Mouse (Mus musculus) kidney, postnatal 4 days (tissue): ENCODE measurements around the gene Gm29609.
"Not testable (repeated sequence)": the region's sequence is repeated elsewhere in the genome, so short reads cannot be mapped to it uniquely, and the experiment has no call there.

Experiments used
- DNase-seq, 2 experiments: peaks; one replicate each; pipeline ENCODE4 v3.0.0; 2021; ENCODE audit warnings: mixed read lengths in 2 of 2

Gm29609 gene

DNA sequence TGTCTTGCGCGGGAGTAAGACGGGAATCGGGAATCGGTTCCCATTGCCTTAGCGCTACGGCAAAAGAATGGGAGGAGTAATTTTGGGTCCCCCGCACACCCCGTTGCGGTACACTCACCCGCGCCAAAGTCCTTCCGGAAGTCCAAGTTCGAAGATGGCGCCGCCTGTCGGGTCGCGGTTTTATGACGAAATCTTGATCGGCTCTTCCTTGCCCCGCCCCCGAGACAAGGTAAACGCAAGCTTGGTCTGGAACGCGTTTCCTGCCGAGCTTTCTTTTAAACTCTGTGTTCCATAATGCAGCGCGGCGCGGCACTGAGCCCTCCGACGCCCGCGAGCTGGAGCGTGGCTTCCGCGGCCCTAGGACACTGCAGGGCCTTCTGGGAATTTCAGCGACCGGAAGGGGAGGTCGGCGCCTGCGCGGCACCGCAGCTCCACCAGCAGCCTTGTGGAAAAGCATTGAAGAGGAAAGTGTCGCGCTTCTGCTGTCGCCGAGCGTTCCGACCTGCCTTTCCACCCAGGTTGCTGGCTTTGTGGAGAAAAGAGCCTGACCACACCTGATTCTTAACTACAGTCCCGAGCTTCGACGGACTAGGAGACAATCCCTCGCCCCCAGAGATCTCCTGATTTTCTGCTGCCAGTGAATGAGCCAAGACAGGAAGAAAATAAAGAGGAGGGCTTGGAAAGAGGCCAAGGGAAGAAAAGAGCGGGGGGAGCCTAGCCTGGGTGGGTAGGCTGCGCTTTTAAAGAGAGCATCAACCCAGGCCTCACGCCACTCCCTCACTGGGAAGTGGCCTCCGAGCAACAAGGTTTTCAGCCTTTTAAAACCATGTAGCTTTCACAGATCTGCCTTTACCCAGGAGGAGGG, at the start of gene Gm29609, which contains the start of gene Gtf3c2:
TSS of gene Gm29609 (minus strand) at position 146 of the 865 bp plus-strand sequence.
TSS of gene Gtf3c2 (minus strand) at position 379 of the 865 bp plus-strand sequence.
- peak; percentile 95 to 97 for DNase-seq

- DNase-seq: no peak
Measured at GRCm38 (mm10) chr5:31226641-31227040, 46.9 kb upstream of the Gm29609 start.

DNA sequence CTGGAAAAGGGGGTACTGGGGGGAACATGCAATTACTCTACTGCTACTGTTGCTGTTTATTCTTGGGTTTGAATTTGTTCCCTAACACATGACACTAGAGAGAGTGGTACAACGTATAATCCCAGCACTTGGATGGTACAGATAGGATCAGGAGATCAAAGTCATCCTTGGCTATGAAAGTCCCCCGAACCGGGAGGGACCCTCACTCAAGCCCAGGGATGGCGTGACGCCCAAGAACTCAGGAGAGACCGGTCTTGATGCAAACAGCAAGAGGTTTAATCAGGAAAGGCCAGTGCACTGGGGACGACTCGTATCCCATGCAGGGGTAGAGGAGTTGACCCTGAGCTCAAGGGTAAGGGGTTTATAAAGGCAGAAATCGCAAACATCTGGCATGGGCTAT, 43.0 kb upstream of the Gm29609 start:
- DNase-seq: no peak

GRCm38 (mm10) chr5:31221304-31221945, 41.7 kb upstream of the Gm29609 start:
- peak; percentile 65 to 79 for DNase-seq

GRCm38 (mm10) chr5:31220448-31221303, 41.0 kb upstream of the Gm29609 start, which contains the start of gene Ppm1g:
Ppm1g (minus strand) TSS chr5:31220687.
- peak; percentile 99 for DNase-seq

GRCm38 (mm10) chr5:31219911-31220447, 40.3 kb upstream of the Gm29609 start:
- peak; percentile 64 to 79 for DNase-seq

- no peak for DNase-seq
Measured at GRCm38 (mm10) chr5:31219474-31219873, 39.8 kb upstream of the Gm29609 start.

DNA sequence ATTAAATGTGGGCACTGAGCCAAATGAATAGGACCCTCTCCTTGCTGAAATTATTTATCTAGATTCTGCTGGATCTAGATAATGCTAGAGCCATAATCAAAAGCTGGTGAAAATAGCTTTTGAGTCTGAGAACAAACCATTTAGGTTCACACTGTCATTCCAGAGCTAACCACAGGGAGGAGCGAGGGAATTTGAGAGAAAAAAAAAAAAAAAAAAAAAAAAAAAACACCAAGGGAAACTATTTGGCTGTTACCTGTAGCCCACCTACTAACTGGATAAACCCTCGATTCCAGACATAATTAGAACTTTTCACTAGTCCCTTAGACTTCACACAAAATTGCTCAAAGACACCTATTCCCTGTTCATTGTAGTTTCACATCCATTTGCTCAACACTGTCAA, 39.4 kb upstream of the Gm29609 start:
- peak; percentile 30 to 41 for DNase-seq

- DNase-seq: no peak
Measured at GRCm38 (mm10) chr5:31218294-31218693, 38.6 kb upstream of the Gm29609 start.

DNA sequence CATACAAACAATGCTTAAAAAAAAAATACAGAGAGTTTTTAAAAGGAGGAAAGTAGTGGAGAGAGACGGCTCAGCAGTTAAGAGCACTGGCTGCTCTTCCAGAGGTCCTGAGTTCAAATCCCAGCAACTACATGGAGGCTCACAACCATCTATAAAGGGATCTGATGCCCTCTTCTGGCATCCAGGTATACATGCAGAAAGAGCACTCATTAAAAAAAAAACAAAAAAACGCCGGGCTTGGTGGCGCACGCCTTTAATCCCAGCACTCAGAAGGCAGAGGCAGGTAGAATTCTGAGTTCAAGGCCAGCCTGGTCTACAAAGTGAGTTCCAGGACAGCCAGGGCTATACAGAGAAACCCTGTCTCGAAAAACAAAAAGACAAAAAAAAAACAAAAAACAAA, 36.8 kb upstream of the Gm29609 start:
- not testable (repeated sequence) for DNase-seq

GRCm38 (mm10) chr5:31204421-31204820, 24.7 kb upstream of the Gm29609 start:
- no peak for DNase-seq

- DNase-seq: no peak
Measured at GRCm38 (mm10) chr5:31203866-31204265, 24.2 kb upstream of the Gm29609 start.

DNA sequence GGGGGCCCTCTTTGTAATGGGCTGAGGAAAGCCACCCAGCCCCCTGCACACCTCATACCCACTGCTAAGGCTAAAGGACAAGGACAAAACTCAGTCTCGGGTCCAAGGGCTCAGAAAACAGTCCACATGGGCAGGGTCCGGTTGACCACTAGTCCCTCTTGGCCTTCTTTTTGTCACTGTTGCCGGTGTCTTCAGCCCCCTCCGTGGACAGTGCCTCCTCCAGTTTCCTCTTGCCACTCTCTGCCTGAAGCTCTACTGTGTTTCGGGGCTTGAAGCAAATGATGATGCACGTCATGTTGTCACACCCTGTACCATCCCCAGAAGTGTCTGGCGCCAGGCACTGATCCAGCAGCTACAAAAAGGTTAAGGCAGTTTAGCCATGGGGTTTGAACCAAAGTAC, 23.2 kb upstream of the Gm29609 start:
- DNase-seq: no peak

DNA sequence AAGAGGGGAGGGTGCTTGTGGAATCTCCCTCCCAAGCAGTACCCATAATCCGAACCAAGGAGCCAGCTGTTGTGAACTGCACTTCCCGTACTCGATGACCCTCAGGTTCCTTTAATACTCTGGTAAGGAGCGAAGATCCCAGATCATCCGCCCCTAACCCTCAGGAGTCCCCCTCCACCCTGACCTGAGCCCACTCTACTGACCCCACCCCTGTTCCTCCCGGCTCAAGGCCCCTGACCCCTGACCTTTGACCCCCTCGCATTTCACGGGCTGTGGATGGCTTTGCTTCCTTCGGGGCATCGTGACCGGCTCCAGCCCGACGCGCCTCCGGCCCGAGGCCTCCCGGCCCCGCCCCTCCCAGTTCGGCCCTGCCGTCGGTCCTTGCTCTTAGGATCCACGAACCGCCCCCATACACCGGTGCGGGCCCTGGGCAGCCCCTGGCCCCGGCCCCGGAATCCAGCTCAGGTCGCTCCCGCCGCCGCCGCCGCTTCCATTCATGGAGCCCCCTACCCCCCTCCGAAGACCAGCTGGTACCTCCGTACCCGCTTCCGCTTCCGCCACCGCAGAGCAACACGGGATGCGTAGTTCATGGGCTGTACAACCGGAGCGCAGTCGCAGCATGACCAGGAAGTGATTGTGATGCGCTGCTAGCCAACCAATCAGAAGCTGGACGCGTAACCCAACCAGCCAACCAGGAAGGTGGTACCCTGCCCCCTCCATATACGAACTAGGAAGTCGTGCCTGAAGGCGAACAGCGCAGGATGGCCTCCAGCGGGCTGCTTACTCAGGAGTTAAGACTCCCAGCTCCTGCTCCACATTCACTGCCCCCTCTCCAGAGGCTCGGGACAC, 22.3 kb upstream of the Gm29609 start, which contains the start of gene Zfp513:
TSS of gene Zfp513 (minus strand) at position 562 of the 849 bp plus-strand sequence.
- DNase-seq: peak; percentile 94 to 97

- no peak for DNase-seq
Measured at GRCm38 (mm10) chr5:31201042-31201741, 21.5 kb upstream of the Gm29609 start.

DNA sequence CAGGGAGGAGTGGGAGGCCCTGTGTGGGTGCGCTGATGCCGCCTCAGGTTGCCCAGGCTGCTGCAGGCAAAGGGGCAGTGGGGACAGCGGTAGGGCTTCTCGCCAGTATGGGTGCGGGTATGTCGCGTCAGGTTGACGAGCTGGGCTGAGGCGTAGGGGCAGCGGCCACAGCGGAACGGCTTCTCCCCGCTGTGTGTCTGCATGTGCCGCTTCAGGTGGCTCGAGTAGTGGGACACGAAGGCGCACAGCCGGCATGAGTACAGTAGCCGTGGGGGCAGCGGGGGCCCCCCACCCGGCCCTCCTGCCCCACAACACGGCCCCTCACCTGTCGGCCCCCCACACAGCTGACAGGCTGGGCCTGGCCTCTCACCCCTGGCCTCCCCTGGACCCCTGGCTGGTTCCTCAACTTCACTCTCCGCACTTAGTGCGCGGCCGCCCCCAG, 20.6 kb upstream of the Gm29609 start:
- DNase-seq: peak; percentile 37 to 54

DNA sequence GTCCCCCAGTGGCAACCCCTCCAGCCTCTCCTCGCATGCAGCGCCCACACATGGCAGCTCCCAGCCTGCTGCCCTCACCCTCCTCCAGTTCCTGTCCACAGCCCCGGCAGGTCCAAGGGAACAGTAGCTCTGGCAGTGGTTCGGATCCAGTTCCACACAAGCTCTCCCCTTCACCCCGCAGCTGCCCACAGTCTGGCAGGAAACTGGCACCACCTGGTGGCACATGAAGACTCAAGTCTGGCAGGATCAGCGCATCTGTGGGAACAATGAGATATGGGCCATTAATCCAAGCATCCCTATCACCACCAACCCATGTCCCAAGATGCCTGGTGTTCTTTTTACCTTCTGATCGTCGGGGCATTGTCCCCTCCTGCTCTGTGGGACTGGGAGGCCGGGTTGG, 20.2 kb upstream of the Gm29609 start:
- peak; percentile 56 to 68 for DNase-seq

GRCm38 (mm10) chr5:31199321-31199892, 19.7 kb upstream of the Gm29609 start:
- DNase-seq: no peak

- DNase-seq: no peak
Measured at GRCm38 (mm10) chr5:31198616-31199320, 19.1 kb upstream of the Gm29609 start.

DNA sequence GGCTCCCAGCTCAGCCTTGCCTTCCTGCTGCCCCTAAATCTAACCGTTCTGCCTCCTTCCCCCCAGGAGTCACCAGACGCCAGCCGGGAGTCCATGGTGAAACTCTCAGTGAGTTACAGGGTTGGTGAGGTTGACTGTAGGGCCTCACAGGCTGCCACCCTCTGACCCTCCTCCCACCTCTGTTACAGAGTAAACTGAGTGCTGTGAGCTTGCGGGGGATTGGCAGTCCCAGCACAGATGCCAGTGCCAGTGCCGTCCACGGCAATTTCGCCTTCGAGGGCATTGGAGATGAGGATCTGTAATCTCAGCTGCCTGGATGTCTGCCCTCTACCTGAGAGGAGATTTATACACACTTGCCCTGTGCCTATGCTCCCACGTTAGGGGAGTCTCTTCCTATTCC, 18.5 kb upstream of the Gm29609 start:
- no peak for DNase-seq
